9 mouse cellular contexts compared by ENCODE assay signal in the genomic region with DNA sequence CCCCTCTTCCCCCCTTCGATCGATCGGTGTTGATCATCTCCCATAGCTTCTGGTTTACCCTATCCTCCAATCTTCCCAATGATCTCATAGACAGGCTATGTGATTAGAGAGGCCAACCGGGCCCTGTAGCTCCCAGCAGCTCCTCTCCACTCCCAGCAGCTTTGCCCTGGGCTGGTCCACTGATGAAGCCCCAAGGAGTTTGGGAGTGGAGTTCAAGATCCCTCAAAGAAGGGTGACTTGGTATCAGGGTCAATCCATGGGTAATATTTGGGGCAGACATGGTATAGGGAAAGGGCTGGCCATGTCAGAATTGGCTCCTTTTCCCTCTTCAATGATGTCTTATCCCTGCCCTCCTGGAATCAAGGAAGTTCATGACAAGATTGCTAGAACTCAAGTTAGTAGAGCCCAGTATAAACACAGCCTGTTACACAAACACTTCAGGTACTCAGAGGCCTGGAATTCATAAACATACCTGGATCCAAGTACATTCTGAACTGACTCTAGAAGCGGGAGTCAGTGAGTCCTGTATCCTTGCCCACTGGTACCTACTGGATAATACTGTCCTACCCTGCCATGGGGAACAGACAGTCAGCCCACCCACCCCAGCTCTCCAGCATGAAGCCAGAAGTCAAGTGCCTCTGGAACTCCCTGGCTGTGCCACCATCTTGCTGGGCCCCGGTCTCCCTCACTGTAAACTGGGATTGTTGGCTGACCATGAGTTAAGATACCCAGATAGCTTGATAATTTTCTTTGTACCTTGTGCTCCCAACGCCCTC. TPM values are rescaled to one million over a fixed set of nuclear protein-coding genes. Genes with fewer than 3 reads are reported as not detected.
DNase-seq lines count a peak whose midpoint lies in the region; ATAC-seq and TF ChIP-seq lines count a peak whose summit lies in the region.
"Had no signal": no experiment of that assay in that cellular context is flagged by ENCODE, and none has a peak within 500 bp of the region (broad histone marks: within the 10 kb centered on the region; RNA-seq: fewer than 3 reads in every experiment).

No protein-coding gene starts in this region.

- H3K4me1 ChIP-seq in neural tube, embryonic 11.5 days (ENCODE audit: control insufficient read depth, insufficient read depth, low read length), result peaks cover 18% of the 10 kb centered on the region
- peaks cover 75% of the 10 kb centered on the region for H3K4me1 ChIP-seq in lung, embryonic 15.5 days
- peaks cover 69% of the 10 kb centered on the region for H3K4me1 ChIP-seq in stomach, embryonic 15.5 days

- TF ChIP-seq CTCF in gastrocnemius, adult 2 months (IDR thresholded peaks at IDR 0.05), result no peak

- no peaks in the 10 kb centered on the region for H3K36me3 ChIP-seq in neural tube, embryonic 11.5 days (ENCODE audit: control insufficient read depth, insufficient read depth, low read length)
- H3K36me3 ChIP-seq in lung, embryonic 15.5 days, result no peaks in the 10 kb centered on the region
- H3K36me3 ChIP-seq in stomach, embryonic 15.5 days, result no peaks in the 10 kb centered on the region

- intact Hi-C loops in gastrocnemius, adult 2 months (cut with DNase I), result no loop called here
- intact Hi-C loops in left cerebral cortex, postnatal 36 days (cut with DNase I), result no loop called here
- intact Hi-C loops in left cerebral cortex, postnatal 4 days (cut with DNase I), result no loop called here

- H3K9me3 ChIP-seq in neural tube, embryonic 11.5 days (ENCODE audit: control insufficient read depth, low read length), result no peaks in the 10 kb centered on the region
- no peaks in the 10 kb centered on the region for H3K9me3 ChIP-seq in lung, embryonic 15.5 days
- no peaks in the 10 kb centered on the region for H3K9me3 ChIP-seq in stomach, embryonic 15.5 days

- no peak for DNase-seq in gastrocnemius, adult 2 months
- DNase-seq in gastrocnemius, adult 18-20 months (ENCODE audit: low spot score), result no peak
- DNase-seq in neural tube, embryonic 11.5 days (ENCODE audit: low spot score), result no peak
- DNase-seq in neural tube, embryonic 10.5 days (ENCODE audit: extremely low spot score, low spot score), result no peak
- DNase-seq in left cerebral cortex, postnatal 36 days (ENCODE audit: low spot score in 2 of 2), result no peak
- DNase-seq in left cerebral cortex, postnatal 4 days, result no peak

- H3K27ac ChIP-seq in gastrocnemius, adult 2 months, result peak overlapping the region; percentile 100
- peak overlapping the region; percentile 70 for H3K27ac ChIP-seq in neural tube, embryonic 11.5 days (ENCODE audit: low read depth, low read length)
- peak overlapping the region; percentile 96 for H3K27ac ChIP-seq in lung, embryonic 15.5 days
- H3K27ac ChIP-seq in stomach, embryonic 15.5 days, result peak overlapping the region; percentile 93

- ATAC-seq in neural tube, embryonic 11.5 days (ENCODE audit: insufficient read depth, low FRiP score, low TSS enrichment), result no peak
- no peak for ATAC-seq in lung, embryonic 15.5 days (ENCODE audit: borderline replicate concordance, extremely low read depth, low FRiP score, low TSS enrichment)
- no peak for ATAC-seq in stomach, embryonic 15.5 days (ENCODE audit: insufficient read depth, low FRiP score, low read depth)

- H3K9ac ChIP-seq in neural tube, embryonic 11.5 days (ENCODE audit: low read length), result no peak overlapping the region
- no peak overlapping the region for H3K9ac ChIP-seq in lung, embryonic 15.5 days
- H3K9ac ChIP-seq in stomach, embryonic 15.5 days, result no peak overlapping the region

- no peak overlapping the region for H3K4me2 ChIP-seq in neural tube, embryonic 11.5 days (ENCODE audit: low read depth)
- no peak overlapping the region for H3K4me2 ChIP-seq in lung, embryonic 15.5 days
- no peak overlapping the region for H3K4me2 ChIP-seq in stomach, embryonic 15.5 days

- H3K4me3 ChIP-seq in gastrocnemius, adult 2 months, result no peak overlapping the region
- H3K4me3 ChIP-seq in neural tube, embryonic 11.5 days (ENCODE audit: low read depth, low read length), result no peak overlapping the region
- no peak overlapping the region for H3K4me3 ChIP-seq in lung, embryonic 15.5 days
- no peak overlapping the region for H3K4me3 ChIP-seq in stomach, embryonic 15.5 days (replicated peaks)

- no peaks in the 10 kb centered on the region for H3K27me3 ChIP-seq in neural tube, embryonic 11.5 days (ENCODE audit: control insufficient read depth, insufficient read depth, low read length)
- no peaks in the 10 kb centered on the region for H3K27me3 ChIP-seq in lung, embryonic 15.5 days
- no peaks in the 10 kb centered on the region for H3K27me3 ChIP-seq in stomach, embryonic 15.5 days (replicated peaks)

- 90% methylated on average over 7 of the region's 7 CpGs for WGBS in neural tube, embryonic 11.5 days
- WGBS in lung, embryonic 15.5 days, result 76% methylated on average over 7 of the region's 7 CpGs
- WGBS in stomach, embryonic 15.5 days, result 81% methylated on average over 7 of the region's 7 CpGs

RNA-seq across cellular contexts. Expression of gene Chit1, which starts 13.8 kb away (rescaled TPM):
- total RNA-seq in gastrocnemius, adult 2 months (2021), result not detected
- total RNA-seq in gastrocnemius, adult 18-20 months (2021), result not detected
- 0.15 TPM in 1 of 2 replicates, not detected in the other for polyA plus RNA-seq in neural tube, embryonic 11.5 days (2014; fragmentation: Nextera tagmentation; extraction: Ambion mirVana)
- 0.19 and 0.35 TPM in 2 replicates for polyA plus RNA-seq in lung, embryonic 15.5 days (2015; fragmentation: Nextera tagmentation; extraction: Ambion mirVana)
- 0.70 and 1.1 TPM in 2 replicates for polyA plus RNA-seq in stomach, embryonic 15.5 days (2015; fragmentation: Nextera tagmentation; extraction: Ambion mirVana)
- under 1 TPM; 0.23 to 0.30 TPM for total RNA-seq in left cerebral cortex, postnatal 36 days (2021)
- under 1 TPM; 0.48 to 0.54 TPM for total RNA-seq in left cerebral cortex, postnatal 4 days (2021)
- polyA plus RNA-seq: macrophage had no signal

RNA-seq across cellular contexts. Expression of gene Btg2, which starts 18.3 kb away (rescaled TPM):
- 10 to 100 TPM; 14.1 to 46.8 TPM for total RNA-seq in gastrocnemius, adult 2 months (2021)
- total RNA-seq in gastrocnemius, adult 18-20 months (2021), result 10 to 100 TPM; 41.2 to 63.7 TPM
- 97.9 and 110 TPM in 2 replicates for polyA plus RNA-seq in neural tube, embryonic 11.5 days (2014; fragmentation: Nextera tagmentation; extraction: Ambion mirVana)
- polyA plus RNA-seq in lung, embryonic 15.5 days (2015; fragmentation: Nextera tagmentation; extraction: Ambion mirVana), result 111 and 115 TPM in 2 replicates
- polyA plus RNA-seq in stomach, embryonic 15.5 days (2015; fragmentation: Nextera tagmentation; extraction: Ambion mirVana), result 72.2 and 72.4 TPM in 2 replicates
- 10 to 100 TPM; 12.4 to 44.2 TPM for total RNA-seq in left cerebral cortex, postnatal 36 days (2021)
- 1 to 10 TPM; 7.9 to 8.1 TPM for total RNA-seq in left cerebral cortex, postnatal 4 days (2021)
